Mouse (Mus musculus) kidney, embryonic 15.5 days (tissue): Measurements from ENCODE around the gene Ip6k3. TPM values are rescaled to one million over a fixed set of nuclear protein-coding genes. Genes with fewer than 3 reads are reported as not detected.

Experiments
- ATAC-seq: fragments of 200-750 bp; cut with Nextera tagmentation; replicated peaks from 2 replicates; pipeline ENCODE4 v1.8.0; 2017; ENCODE audit warnings: moderate TSS enrichment; ENCODE audit not compliant: low FRiP score
- H3K27ac ChIP-seq: fragments of 300-500 bp; sonication (generic); 2 replicates; pipeline ENCODE4 v1.5.1; 2015; ENCODE audit warnings: mild to moderate bottlenecking, inconsistent platforms
- H3K27me3 ChIP-seq: fragments of 300-500 bp; sonication (generic); 2 replicates; pipeline ENCODE4 v1.6.1; 2015; ENCODE audit warnings: inconsistent platforms
- H3K36me3 ChIP-seq: fragments of 300-500 bp; sonication (generic); 2 replicates; pipeline ENCODE4 v1.6.1; 2015; ENCODE audit warnings: inconsistent platforms
- H3K4me1 ChIP-seq: fragments of 300-500 bp; sonication (generic); 2 replicates; pipeline ENCODE4 v1.6.1; 2015; ENCODE audit warnings: inconsistent platforms
- H3K4me2 ChIP-seq: fragments of 300-500 bp; sonication (generic); 2 replicates; pipeline ENCODE4 v1.6.1; 2015; ENCODE audit warnings: moderate library complexity, mild to moderate bottlenecking, inconsistent platforms
- H3K4me3 ChIP-seq: fragments of 300-500 bp; sonication (generic); replicated peaks from 2 replicates; pipeline ENCODE4 v1.5.1; 2015; ENCODE audit warnings: mild to moderate bottlenecking, inconsistent platforms
- H3K9ac ChIP-seq: fragments of 300-500 bp; sonication (generic); 2 replicates; pipeline ENCODE4 v1.6.1; 2015; ENCODE audit warnings: mild to moderate bottlenecking, inconsistent platforms
- H3K9me3 ChIP-seq: fragments of 300-500 bp; sonication (generic); replicated peaks from 2 replicates; pipeline ENCODE4 v1.6.1; 2016; ENCODE audit warnings: inconsistent platforms
- WGBS: fragments of 180-500 bp; shearing (Covaris S2); methylation state at CpG from one replicate; pipeline ENCODE4 v1.1.7; 2015; ENCODE audit warnings: mixed read lengths; 5-methylcytosine and 5-hydroxymethylcytosine counted together
- polyA plus RNA-seq: library from polyadenylated mRNA; unstranded; fragments of >200 nt; fragmentation: Nextera tagmentation; extraction: Ambion mirVana; gene quantifications from 2 replicates; pipeline ENCODE4 v1.2.1, GENCODE M21; 2015

The Ip6k3 gene
- polyA plus RNA-seq, 1 experiment from 2014 or later, result 0.10 TPM

DNA sequence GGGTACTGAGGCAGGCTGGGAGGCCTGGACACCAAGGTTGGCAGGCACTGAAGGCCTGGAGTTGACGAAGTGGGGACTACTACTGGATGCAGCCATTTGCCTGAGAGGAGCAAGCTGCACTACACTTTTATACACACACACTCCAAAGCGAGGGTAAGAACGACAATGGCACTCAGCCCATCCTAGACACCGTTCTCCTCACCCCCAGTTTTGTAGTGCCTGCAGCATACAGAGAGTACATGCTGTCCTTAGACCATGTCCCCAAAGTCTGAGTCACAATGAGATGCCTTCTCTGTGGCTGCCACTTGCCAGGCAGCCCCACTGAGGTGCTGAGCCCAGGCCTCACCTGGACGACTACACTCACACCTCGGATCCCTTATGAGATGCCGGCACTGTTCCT lies 37.8 kb downstream of the Ip6k3 start:
- WGBS, result 84% methylated on average over 7 of the region's 7 CpGs
- H3K36me3 ChIP-seq, result peaks cover 28% of the 10 kb centered on the region
- ATAC-seq, result no peak
- H3K4me1 ChIP-seq, result peaks cover 59% of the 10 kb centered on the region
- H3K27ac ChIP-seq, result no peak overlapping the region
- H3K4me2 ChIP-seq, result no peak overlapping the region
- H3K27me3 ChIP-seq, result peaks cover 12% of the 10 kb centered on the region; the same call in 1 of the 2 replicates
- no peaks in the 10 kb centered on the region for H3K9me3 ChIP-seq
- H3K9ac ChIP-seq, result no peak overlapping the region
- no peak overlapping the region for H3K4me3 ChIP-seq

DNA sequence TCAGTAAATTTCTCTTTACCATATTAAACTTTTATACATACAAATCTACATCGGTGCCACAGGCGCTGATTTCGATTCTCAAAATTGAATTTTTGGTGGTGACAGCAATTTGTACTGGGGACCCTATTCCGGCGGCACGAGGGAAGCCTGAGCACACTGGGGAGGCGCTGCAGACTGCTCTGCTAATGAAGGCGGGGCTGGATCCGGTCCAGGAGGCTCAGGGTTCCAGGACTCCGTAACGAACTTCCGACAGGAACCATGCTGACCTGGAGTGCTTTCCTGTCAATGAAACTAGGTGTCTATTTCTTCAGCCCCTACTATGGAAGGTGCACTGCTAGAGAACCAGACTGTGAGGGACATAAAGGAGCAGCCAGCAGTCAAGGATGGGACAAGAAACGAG lies 38.3 kb downstream of the Ip6k3 start:
- Histone ChIP-seq H3K9ac (no peak overlapping the region), H3K27me3 (peaks cover 12% of the 10 kb centered on the region; the same call in 1 of the 2 replicates), H3K4me3 (no peak overlapping the region), H3K9me3 (no peaks in the 10 kb centered on the region), H3K36me3 (peaks cover 33% of the 10 kb centered on the region), H3K4me1 (peaks cover 58% of the 10 kb centered on the region), H3K4me2 (no peak overlapping the region), H3K27ac (no peak overlapping the region)
- WGBS, result 62% methylated on average over 13 of the region's 13 CpGs
- no peak for ATAC-seq

DNA sequence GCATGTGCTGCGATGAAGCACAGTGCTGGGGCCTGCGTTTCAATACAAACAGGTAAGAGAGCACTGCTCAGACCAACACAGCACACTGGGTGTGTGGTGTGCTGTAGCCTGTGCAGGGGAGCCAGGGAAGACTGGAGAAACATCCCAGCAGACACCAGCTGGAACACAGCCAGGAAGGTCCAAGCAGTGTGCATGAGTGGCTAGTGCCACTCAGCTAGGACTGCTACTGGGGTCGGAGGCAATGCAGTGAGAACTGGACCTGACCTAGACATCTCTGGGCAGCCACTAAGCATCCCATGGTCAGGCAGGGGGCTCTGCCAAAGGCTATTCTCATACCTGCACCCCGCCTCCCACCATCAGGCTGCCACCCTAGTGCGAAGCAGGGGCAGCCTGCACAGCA lies 39.4 kb downstream of the Ip6k3 start:
- Histone ChIP-seq H3K27ac (no peak overlapping the region), H3K4me1 (peaks cover 55% of the 10 kb centered on the region), H3K9me3 (no peaks in the 10 kb centered on the region), H3K9ac (no peak overlapping the region), H3K4me3 (no peak overlapping the region), H3K27me3 (peaks cover 12% of the 10 kb centered on the region; the same call in 1 of the 2 replicates), H3K4me2 (no peak overlapping the region), H3K36me3 (peaks cover 43% of the 10 kb centered on the region)
- no peak for ATAC-seq
- 89% methylated on average over 5 of the region's 5 CpGs for WGBS

DNA sequence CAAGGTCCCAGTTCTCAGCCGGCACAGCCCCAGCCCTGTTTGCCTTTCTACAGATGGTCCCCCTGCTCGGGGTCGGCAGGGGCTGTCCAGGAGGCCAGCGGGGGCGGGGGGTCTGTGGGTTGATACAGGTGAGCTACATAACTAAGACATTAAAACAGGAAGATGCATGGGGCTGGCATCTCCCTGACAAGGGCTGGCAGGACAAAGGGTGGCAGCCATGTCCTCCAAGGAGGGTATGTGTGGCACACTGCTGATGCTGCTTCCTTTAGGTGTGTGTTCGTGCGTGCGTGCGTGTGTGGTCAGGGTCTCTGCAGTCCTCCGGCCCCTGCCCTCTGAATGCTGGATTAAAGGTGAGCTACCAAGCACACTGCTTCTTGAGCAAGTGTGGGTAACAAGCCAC lies 40.6 kb downstream of the Ip6k3 start:
- Histone ChIP-seq H3K27me3 (peaks cover 12% of the 10 kb centered on the region; the same call in 1 of the 2 replicates), H3K36me3 (peaks cover 55% of the 10 kb centered on the region), H3K4me2 (no peak overlapping the region), H3K4me1 (peaks cover 43% of the 10 kb centered on the region), H3K9ac (peak overlapping the region; percentile 4; the same call in 1 of the 2 replicates), H3K4me3 (no peak overlapping the region), H3K27ac (no peak overlapping the region), H3K9me3 (no peaks in the 10 kb centered on the region)
- 78% methylated on average over 10 of the region's 10 CpGs for WGBS
- no peak for ATAC-seq

DNA sequence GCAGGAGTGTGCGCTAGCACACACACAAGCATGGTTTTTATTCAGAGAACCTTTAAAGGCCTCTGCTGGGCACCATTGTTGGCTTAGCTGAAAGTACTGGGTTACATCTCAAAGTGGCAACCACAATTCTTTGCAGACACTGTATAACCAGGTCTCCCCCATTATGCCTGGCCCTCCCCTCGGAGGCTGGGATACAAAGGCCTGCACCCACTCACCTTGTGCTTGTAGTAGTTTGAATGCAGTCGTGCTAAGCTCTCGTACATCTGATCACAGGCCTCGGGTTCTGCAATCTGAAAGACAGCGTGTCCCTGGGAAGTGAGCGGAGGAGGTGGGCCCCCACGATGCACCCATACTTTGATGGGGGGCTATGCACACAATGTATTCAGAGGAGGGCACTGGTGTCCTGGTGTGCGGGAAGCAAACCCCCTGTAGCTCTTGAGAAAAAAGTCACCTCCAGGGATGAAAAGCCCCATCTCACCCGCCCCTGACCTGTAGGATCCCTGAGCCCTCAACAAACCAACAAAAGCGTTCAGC lies 41.9 kb downstream of the Ip6k3 start:
- no peak for ATAC-seq
- no peak overlapping the region for H3K4me3 ChIP-seq
- H3K36me3 ChIP-seq, result peaks cover 63% of the 10 kb centered on the region
- peaks cover 41% of the 10 kb centered on the region for H3K4me1 ChIP-seq
- H3K9ac ChIP-seq, result no peak overlapping the region
- WGBS, result 89% methylated on average over 11 of the region's 11 CpGs
- H3K27ac ChIP-seq, result 0 out of 2 replicates have a peak overlapping the region, but pooled peaks have one; percentile 30
- H3K27me3 ChIP-seq, result peaks cover 12% of the 10 kb centered on the region; the same call in 1 of the 2 replicates
- H3K4me2 ChIP-seq, result no peak overlapping the region
- H3K9me3 ChIP-seq, result no peaks in the 10 kb centered on the region

DNA sequence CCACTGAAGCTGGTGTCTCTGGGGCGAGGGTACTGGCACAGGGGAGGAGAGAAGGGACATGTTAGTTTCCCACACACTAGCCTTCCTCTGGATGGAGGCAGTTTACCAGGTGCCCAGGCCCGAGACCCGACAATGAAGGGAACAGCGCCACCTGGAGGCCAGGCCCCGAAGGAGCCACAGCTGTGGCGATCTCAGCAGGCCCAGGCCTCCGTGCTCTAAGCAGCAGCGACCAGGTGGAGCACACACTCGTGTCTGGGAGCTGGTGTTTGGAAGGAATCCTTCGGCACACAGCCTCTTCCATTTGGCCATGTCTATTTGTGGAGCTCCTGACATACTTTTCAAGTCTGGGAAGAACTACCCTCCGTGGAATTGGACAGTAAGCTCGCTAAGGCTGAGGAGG lies 42.4 kb downstream of the Ip6k3 start:
- no peak overlapping the region for H3K4me2 ChIP-seq
- peak overlapping the region; percentile 30; the same call in 1 of the 2 replicates for H3K27ac ChIP-seq
- peaks cover 63% of the 10 kb centered on the region for H3K36me3 ChIP-seq
- peaks cover 41% of the 10 kb centered on the region for H3K4me1 ChIP-seq
- no peak overlapping the region for H3K9ac ChIP-seq
- H3K9me3 ChIP-seq, result no peaks in the 10 kb centered on the region
- H3K27me3 ChIP-seq, result peaks cover 12% of the 10 kb centered on the region; the same call in 1 of the 2 replicates
- ATAC-seq, result no peak
- 35% methylated on average over 12 of the region's 12 CpGs for WGBS
- H3K4me3 ChIP-seq, result no peak overlapping the region

DNA sequence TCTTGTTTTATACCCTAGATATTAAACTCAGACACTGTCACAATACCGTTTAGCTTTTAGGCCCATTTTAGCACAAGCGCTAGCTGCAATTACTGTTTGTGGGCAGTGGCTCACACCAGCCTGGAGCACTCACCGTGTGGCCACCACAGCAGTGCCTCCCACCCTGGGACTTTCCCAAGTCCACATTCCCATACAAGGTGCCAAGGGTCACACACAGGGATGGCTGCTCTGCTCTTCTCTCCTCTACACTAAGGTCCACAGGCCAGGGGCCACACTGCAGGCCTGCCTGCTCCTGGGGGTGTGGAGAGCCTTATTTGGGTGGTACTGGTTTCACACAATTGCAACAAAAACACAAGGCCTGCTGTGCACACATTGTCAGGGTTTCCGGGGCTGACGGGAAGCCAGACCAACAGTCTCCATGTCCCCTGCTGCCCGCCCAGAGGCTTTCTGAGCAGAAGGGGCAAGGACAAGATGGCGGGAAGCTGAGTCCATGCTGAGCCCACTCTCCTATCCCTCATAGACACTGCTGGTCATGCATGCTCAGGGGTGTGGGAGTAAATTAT lies 43.7 kb downstream of the Ip6k3 start:
- H3K4me1 ChIP-seq, result peaks cover 35% of the 10 kb centered on the region
- no peak overlapping the region for H3K4me3 ChIP-seq
- H3K9me3 ChIP-seq, result no peaks in the 10 kb centered on the region
- H3K9ac ChIP-seq, result no peak overlapping the region
- peak overlapping the region; percentile 30 for H3K27ac ChIP-seq
- WGBS, result 86% methylated on average over 7 of the region's 7 CpGs
- H3K4me2 ChIP-seq, result no peak overlapping the region
- peaks cover 12% of the 10 kb centered on the region; the same call in 1 of the 2 replicates for H3K27me3 ChIP-seq
- no peak for ATAC-seq
- peaks cover 64% of the 10 kb centered on the region for H3K36me3 ChIP-seq

DNA sequence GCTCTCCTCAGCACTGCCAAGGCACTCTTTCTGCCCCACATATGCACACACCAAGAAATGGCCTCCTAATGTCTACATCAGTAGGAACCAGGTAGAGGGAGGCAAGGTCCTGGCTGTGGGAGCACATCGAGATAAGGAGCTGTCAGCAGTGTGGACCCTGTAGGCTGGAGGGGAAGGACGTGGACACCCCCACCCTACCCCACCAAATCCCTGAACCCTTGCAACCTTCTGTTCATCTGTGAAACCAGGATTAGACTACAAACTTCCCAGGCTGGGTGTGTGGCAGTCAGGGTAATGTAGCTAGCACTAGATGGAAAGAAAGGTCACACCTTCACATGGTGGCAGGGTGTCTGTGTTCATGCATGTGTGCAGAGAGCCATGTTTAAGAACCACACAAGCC lies 44.5 kb downstream of the Ip6k3 start:
- peaks cover 38% of the 10 kb centered on the region for H3K4me1 ChIP-seq
- 93% methylated on average over 2 of the region's 2 CpGs for WGBS
- H3K4me3 ChIP-seq, result no peak overlapping the region
- no peaks in the 10 kb centered on the region for H3K9me3 ChIP-seq
- 0 out of 2 replicates have a peak overlapping the region, but pooled peaks have one; percentile 30 for H3K27ac ChIP-seq
- H3K4me2 ChIP-seq, result no peak overlapping the region
- H3K36me3 ChIP-seq, result peaks cover 66% of the 10 kb centered on the region
- H3K9ac ChIP-seq, result no peak overlapping the region
- H3K27me3 ChIP-seq, result peaks cover 7% of the 10 kb centered on the region; the same call in 1 of the 2 replicates
- no peak for ATAC-seq

DNA sequence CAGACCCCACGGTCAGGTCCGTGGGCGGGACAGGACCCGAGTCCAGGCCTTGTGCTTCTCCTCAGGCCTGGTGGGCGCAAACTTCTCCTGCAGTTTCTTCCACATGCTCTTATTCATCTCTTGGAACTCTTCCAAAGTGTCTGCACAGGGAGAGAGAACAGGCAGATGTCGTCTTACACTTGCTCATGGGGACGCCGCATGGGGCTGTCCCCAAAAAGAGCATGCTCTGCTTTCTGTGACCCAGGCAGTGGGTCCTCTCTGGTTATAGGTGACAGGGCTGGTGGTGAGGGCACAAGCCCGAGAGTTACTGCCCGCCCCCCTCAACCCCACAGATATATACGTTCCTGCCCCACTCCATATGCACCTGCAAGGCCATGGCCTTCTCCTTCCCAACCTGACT lies 44.9 kb downstream of the Ip6k3 start:
- Histone ChIP-seq H3K9me3 (no peaks in the 10 kb centered on the region), H3K4me3 (no peak overlapping the region), H3K4me1 (peaks cover 36% of the 10 kb centered on the region), H3K9ac (no peak overlapping the region), H3K27ac (no peak overlapping the region), H3K36me3 (peaks cover 67% of the 10 kb centered on the region), H3K4me2 (no peak overlapping the region), H3K27me3 (peaks cover 5% of the 10 kb centered on the region; the same call in 1 of the 2 replicates)
- 71% methylated on average over 11 of the region's 11 CpGs for WGBS
- ATAC-seq, result no peak

DNA sequence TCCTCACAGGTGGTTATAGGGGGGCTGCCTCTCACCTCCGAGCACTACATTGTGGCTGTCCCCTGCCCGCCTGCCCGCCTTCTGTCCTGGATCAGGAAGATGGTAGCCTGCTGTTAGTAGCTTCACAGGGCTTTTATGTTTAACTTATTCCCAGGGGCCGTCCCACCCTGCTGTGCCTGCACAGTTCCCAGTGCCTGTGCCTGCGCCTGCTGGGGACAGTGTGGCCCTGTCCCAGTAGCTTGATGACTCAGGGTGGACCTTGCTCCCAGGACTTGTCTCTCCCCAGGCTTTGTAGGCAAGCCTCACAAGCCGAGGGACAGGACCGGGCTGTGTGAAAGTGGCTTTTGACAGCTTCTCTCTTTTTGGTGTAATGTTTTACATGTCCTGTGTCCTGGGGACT lies 45.8 kb downstream of the Ip6k3 start:
- H3K9me3 ChIP-seq, result no peaks in the 10 kb centered on the region
- H3K36me3 ChIP-seq, result peaks cover 76% of the 10 kb centered on the region
- H3K4me1 ChIP-seq, result peaks cover 36% of the 10 kb centered on the region
- H3K27me3 ChIP-seq, result no peaks in the 10 kb centered on the region
- H3K4me2 ChIP-seq, result no peak overlapping the region
- no peak overlapping the region for H3K4me3 ChIP-seq
- H3K9ac ChIP-seq, result no peak overlapping the region
- WGBS, result 84% methylated on average over 7 of the region's 7 CpGs
- no peak overlapping the region for H3K27ac ChIP-seq
- no peak; the same call in 1 of the 2 replicates for ATAC-seq

DNA sequence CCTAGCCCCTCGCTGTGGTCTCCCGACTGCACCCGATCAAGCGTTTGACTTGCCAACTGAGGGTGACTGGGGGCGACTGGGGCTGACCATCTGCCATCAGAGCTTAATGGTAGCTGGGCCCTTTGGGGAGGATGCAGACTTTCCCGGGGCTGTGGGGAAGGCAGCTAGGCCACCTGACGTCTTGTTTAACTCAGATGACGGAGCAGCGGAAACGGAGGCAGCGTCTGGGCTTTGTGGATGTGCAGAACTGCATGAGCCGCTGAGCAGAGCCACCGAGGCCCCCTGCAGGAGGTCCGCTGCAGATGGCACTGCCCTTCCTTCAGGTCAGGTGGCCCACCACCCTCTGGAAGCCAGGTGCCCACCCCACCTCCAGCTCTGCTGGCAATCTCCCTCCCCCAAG lies 46.3 kb downstream of the Ip6k3 start:
- ATAC-seq, result no peak
- Histone ChIP-seq H3K4me2 (no peak overlapping the region), H3K27ac (no peak overlapping the region), H3K4me3 (no peak overlapping the region), H3K36me3 (peaks cover 80% of the 10 kb centered on the region), H3K27me3 (no peaks in the 10 kb centered on the region), H3K4me1 (peaks cover 36% of the 10 kb centered on the region), H3K9ac (0 out of 2 replicates have a peak overlapping the region, but pooled peaks have one; percentile 29), H3K9me3 (no peaks in the 10 kb centered on the region)
- WGBS, result 53% methylated on average over 14 of the region's 14 CpGs

DNA sequence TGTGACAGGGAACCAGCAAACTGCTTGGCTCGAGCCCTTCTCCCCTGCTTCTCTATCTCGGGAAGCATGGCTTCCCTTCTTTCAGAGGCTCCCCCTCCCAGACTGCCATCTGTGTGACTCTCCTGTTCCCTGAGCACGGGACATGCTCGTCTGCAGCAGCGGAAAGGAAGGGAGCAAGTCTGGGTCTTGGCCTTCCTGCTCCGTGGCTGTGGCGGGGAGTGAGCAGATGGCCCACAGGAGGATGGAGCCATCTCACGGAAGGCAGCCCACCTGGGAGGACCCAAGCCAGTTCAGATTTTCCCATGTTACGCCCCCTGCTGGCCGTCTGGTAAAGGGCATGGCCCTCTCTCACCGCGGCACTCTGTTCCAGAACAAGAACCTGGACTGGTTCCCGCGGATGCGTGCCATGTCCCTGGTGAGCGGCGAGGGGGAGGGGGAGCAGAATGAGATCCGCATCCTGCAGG lies 47.0 kb downstream of the Ip6k3 start:
- Histone ChIP-seq H3K9me3 (no peaks in the 10 kb centered on the region), H3K9ac (0 out of 2 replicates have a peak overlapping the region, but pooled peaks have one; percentile 29), H3K4me3 (no peak overlapping the region), H3K36me3 (peaks cover 80% of the 10 kb centered on the region), H3K4me2 (0 out of 2 replicates have a peak overlapping the region, but pooled peaks have one; percentile 12), H3K27me3 (no peaks in the 10 kb centered on the region), H3K4me1 (peaks cover 32% of the 10 kb centered on the region), H3K27ac (peak overlapping the region; percentile 19; the same call in 1 of the 2 replicates)
- 15% methylated on average over 18 of the region's 18 CpGs for WGBS
- ATAC-seq, result 0 out of 2 replicates have a peak, but pooled peaks have one; percentile 14
